In genomic region chr1:172376198-172376667, GRCm38 (mm10) we compare ENCODE assay signal across 8 mouse cellular contexts. TPM values are rescaled to one million over a fixed set of nuclear protein-coding genes. Genes with fewer than 3 reads are reported as not detected.
DNase-seq lines count a peak whose midpoint lies in the region; ATAC-seq and TF ChIP-seq lines count a peak whose summit lies in the region.

Gene Pigm (plus strand): TSS chr1:172376546.

- no peak for TF ChIP-seq CTCF in MEL (IDR thresholded peaks at IDR 0.05 in 2 of 3, conservative IDR thresholded peaks at IDR 0.05 in 1 of 3; ENCODE audit: control insufficient read depth in 1 of 3, insufficient read depth in 1 of 3, low read depth in 2 of 3, low read length in 3 of 3, poor library complexity in 1 of 3, severe bottlenecking in 1 of 3)
- TF ChIP-seq CTCF in cerebellum, adult 2 months (IDR thresholded peaks at IDR 0.05; ENCODE audit: borderline replicate concordance, insufficient read depth, low read depth, low read length), result no peak
- no peak for TF ChIP-seq CTCF in forebrain, postnatal 0 days (IDR thresholded peaks at IDR 0.05; ENCODE audit: low read depth)

- ATAC-seq in forebrain, postnatal 0 days, result peak; percentile 100
- peak; percentile 99 for ATAC-seq in lung, embryonic 15.5 days (ENCODE audit: borderline replicate concordance, extremely low read depth, low FRiP score, low TSS enrichment)

- peak within 1 kb of the TSS; percentile 80 for H3K9ac ChIP-seq in MEL (ENCODE audit: control insufficient read depth, low read depth, low read length, poor library complexity, severe bottlenecking)
- peak within 1 kb of the TSS; percentile 81 for H3K9ac ChIP-seq in forebrain, postnatal 0 days
- H3K9ac ChIP-seq in lung, embryonic 15.5 days, result peak within 1 kb of the TSS; percentile 81

- peak; percentile 99 for DNase-seq in MEL (ENCODE audit: low read depth, low spot score)
- DNase-seq in cerebellum, adult 2 months, result peak; percentile 98 to 99
- peak; percentile 99 for DNase-seq in forebrain, postnatal 0 days
- peak; percentile 98 for DNase-seq in heart, postnatal 4 days
- DNase-seq in layer of hippocampus, adult 8-10 months (ENCODE audit: low spot score in 2 of 2), result peak; percentile 97 to 98
- peak; percentile 96 for DNase-seq in ovary, adult 18-20 months (ENCODE audit: low spot score)
- DNase-seq in thymus, postnatal 0 days (ENCODE audit: low spot score), result peak; percentile 99

- no peaks in the 10 kb centered on the region for H3K9me3 ChIP-seq in MEL (replicated peaks; ENCODE audit: insufficient read depth, low read length)
- no peaks in the 10 kb centered on the region for H3K9me3 ChIP-seq in forebrain, postnatal 0 days (ENCODE audit: low read length)
- H3K9me3 ChIP-seq in lung, embryonic 15.5 days, result no peaks in the 10 kb centered on the region

- TF ChIP-seq RAD21 in MEL (IDR thresholded peaks at IDR 0.05; ENCODE audit: low read depth, low read length), result no peak

- H3K79me2 ChIP-seq in MEL (ENCODE audit: control insufficient read depth, insufficient read depth, low read length, poor library complexity), result peaks cover 40% of the 10 kb centered on the region

- H3K4me2 ChIP-seq in forebrain, postnatal 0 days (ENCODE audit: low read depth), result peak within 1 kb of the TSS; percentile 98
- peak within 1 kb of the TSS; percentile 92 for H3K4me2 ChIP-seq in lung, embryonic 15.5 days

- peak; percentile 36 to 81; a peak in 2 of 4 replicates for TF ChIP-seq POLR2A in MEL (IDR thresholded peaks at IDR 0.05; ENCODE audit: control insufficient read depth in 1 of 2, insufficient read depth in 1 of 2, low read depth in 1 of 2, low read length in 2 of 2, poor library complexity in 1 of 2)
- peak; percentile 67; the same call in 1 of the 2 replicates for TF ChIP-seq POLR2A in cerebellum, adult 2 months (IDR thresholded peaks at IDR 0.05; ENCODE audit: borderline replicate concordance, insufficient read depth, low read length)

- H3K4me1 ChIP-seq in MEL (ENCODE audit: control insufficient read depth in 1 of 2, insufficient read depth in 2 of 2, low read length in 2 of 2), result peaks cover 7 to 12% of the 10 kb centered on the region in 2 experiments
- H3K4me1 ChIP-seq in cerebellum, adult 2 months (ENCODE audit: control insufficient read depth, insufficient read depth, low read length), result peaks cover 4% of the 10 kb centered on the region; the same call in 1 of the 2 replicates
- peaks cover 14% of the 10 kb centered on the region for H3K4me1 ChIP-seq in forebrain, postnatal 0 days (ENCODE audit: insufficient read depth)
- H3K4me1 ChIP-seq in lung, embryonic 15.5 days, result peaks cover 30% of the 10 kb centered on the region

- H3K4me3 ChIP-seq in MEL (ENCODE audit: control insufficient read depth in 1 of 2, insufficient read depth in 1 of 2, low read depth in 2 of 2, low read length in 2 of 2), result peak within 1 kb of the TSS; percentile 66 to 92
- peak within 1 kb of the TSS; percentile 98 for H3K4me3 ChIP-seq in cerebellum, adult 2 months (replicated peaks; ENCODE audit: insufficient read depth, low read depth, low read length)
- H3K4me3 ChIP-seq in forebrain, postnatal 0 days (ENCODE audit: low read depth, low read length), result peak within 1 kb of the TSS; percentile 87
- peak within 1 kb of the TSS; percentile 92 for H3K4me3 ChIP-seq in lung, embryonic 15.5 days

- H3K27ac ChIP-seq in MEL (ENCODE audit: control insufficient read depth, low read depth, low read length), result peak within 1 kb of the TSS; percentile 86
- H3K27ac ChIP-seq in cerebellum, adult 2 months (ENCODE audit: insufficient read depth, low read length), result peak within 1 kb of the TSS; percentile 77; the same call in 1 of the 2 replicates
- H3K27ac ChIP-seq in forebrain, postnatal 0 days (ENCODE audit: low read depth, low read length), result peak within 1 kb of the TSS; percentile 81
- peak within 1 kb of the TSS; percentile 76 for H3K27ac ChIP-seq in lung, embryonic 15.5 days

- TF ChIP-seq EP300 in MEL (IDR thresholded peaks at IDR 0.05; ENCODE audit: low read depth in 1 of 2, low read length in 2 of 2), result no peak

- H3K27me3 ChIP-seq in MEL (ENCODE audit: control insufficient read depth in 1 of 2, insufficient read depth in 2 of 2, low read length in 2 of 2), result no peaks in the 10 kb centered on the region
- H3K27me3 ChIP-seq in cerebellum, adult 2 months (ENCODE audit: control insufficient read depth, insufficient read depth, low read length), result no peaks in the 10 kb centered on the region
- no peaks in the 10 kb centered on the region for H3K27me3 ChIP-seq in forebrain, postnatal 0 days (ENCODE audit: insufficient read depth, low read length)
- H3K27me3 ChIP-seq in lung, embryonic 15.5 days, result no peaks in the 10 kb centered on the region

- WGBS in cerebellum, adult 2 months, result under 1% methylated on average over 39 of the region's 39 CpGs
- WGBS in forebrain, postnatal 0 days, result 2% methylated on average over 32 of the region's 39 CpGs
- WGBS in lung, embryonic 15.5 days, result under 1% methylated on average over 35 of the region's 39 CpGs

- peaks cover 2 to 30% of the 10 kb centered on the region in 2 experiments; a peak in 2 of 4 replicates for H3K36me3 ChIP-seq in MEL (ENCODE audit: control insufficient read depth in 1 of 2, insufficient read depth in 2 of 2, low read length in 2 of 2)
- H3K36me3 ChIP-seq in forebrain, postnatal 0 days (ENCODE audit: insufficient read depth), result peaks cover 6% of the 10 kb centered on the region; the same call in 1 of the 2 replicates
- H3K36me3 ChIP-seq in lung, embryonic 15.5 days, result peaks cover 15% of the 10 kb centered on the region; the same call in 1 of the 2 replicates

TF ChIP-seq in MEL, 35 proteins besides CTCF, POLR2A, EP300 and RAD21 (continues in another document):
- peak; percentile 72 for TF ChIP-seq ETS1 (IDR thresholded peaks at IDR 0.05; ENCODE audit: low read depth, low read length)
- TF ChIP-seq GABPA (IDR thresholded peaks at IDR 0.05; ENCODE audit: low read depth, low read length), result no peak
- no peak; the same call in 1 of the 2 replicates for TF ChIP-seq POLR2AphosphoS5 (IDR thresholded peaks at IDR 0.05; ENCODE audit: borderline replicate concordance, low read depth, low read length)
- TF ChIP-seq UBTF (IDR thresholded peaks at IDR 0.05; ENCODE audit: borderline replicate concordance, insufficient read depth, low read depth, low read length), result no peak
- TF ChIP-seq MAZ (IDR thresholded peaks at IDR 0.05; ENCODE audit: low read depth, low read length), result no peak; the same call in 1 of the 2 replicates
- TF ChIP-seq MYC (IDR thresholded peaks at IDR 0.05; ENCODE audit: low read depth, low read length), result 0 out of 2 replicates have a peak, but pooled peaks have one; percentile 64
- peak; percentile 72 for TF ChIP-seq MXI1 (IDR thresholded peaks at IDR 0.05; ENCODE audit: low read depth, low read length)
- TF ChIP-seq SMC3 (IDR thresholded peaks at IDR 0.05; ENCODE audit: low read depth, low read length), result no peak
- TF ChIP-seq CHD1 (IDR thresholded peaks at IDR 0.05; ENCODE audit: low read depth, low read length), result no peak
- TF ChIP-seq TBP (IDR thresholded peaks at IDR 0.05; ENCODE audit: low read depth, low read length), result peak; percentile 93
- no peak for TF ChIP-seq MAFK (IDR thresholded peaks at IDR 0.05; ENCODE audit: borderline replicate concordance, low read depth, low read length)
- TF ChIP-seq USF1 (IDR thresholded peaks at IDR 0.05; ENCODE audit: low read depth, low read length), result no peak
- TF ChIP-seq RCOR1 (IDR thresholded peaks at IDR 0.05; ENCODE audit: low read depth, low read length), result no peak; the same call in 1 of the 2 replicates
- TF ChIP-seq ZC3H11A (IDR thresholded peaks at IDR 0.05; ENCODE audit: low read depth, low read length), result no peak
- TF ChIP-seq HCFC1 (IDR thresholded peaks at IDR 0.05; ENCODE audit: low read depth, low read length), result peak; percentile 94
- TF ChIP-seq JUND (IDR thresholded peaks at IDR 0.05; ENCODE audit: low read depth, low read length), result no peak
- peak; percentile 4; the same call in 1 of the 2 replicates for TF ChIP-seq MAX (IDR thresholded peaks at IDR 0.05; ENCODE audit: low read length)
- TF ChIP-seq ZMIZ1 (IDR thresholded peaks at IDR 0.05; ENCODE audit: low read depth, low read length), result 0 out of 2 replicates have a peak, but pooled peaks have one; percentile 65
- TF ChIP-seq MYB (IDR thresholded peaks at IDR 0.05; ENCODE audit: low read depth, low read length), result no peak
- 0 out of 2 replicates have a peak, but pooled peaks have one; percentile 36 for TF ChIP-seq NRF1 (IDR thresholded peaks at IDR 0.05; ENCODE audit: insufficient read depth, low read depth, low read length, poor library complexity, severe bottlenecking)
- TF ChIP-seq USF2 (IDR thresholded peaks at IDR 0.05; ENCODE audit: borderline replicate concordance in 1 of 2, insufficient read depth in 1 of 2, low read depth in 1 of 2, low read length in 2 of 2), result no peak
- TF ChIP-seq ELF1 (IDR thresholded peaks at IDR 0.05; ENCODE audit: low read depth, low read length), result peak; percentile 98
- peak; percentile 80; the same call in 1 of the 2 replicates for TF ChIP-seq E2F4 (IDR thresholded peaks at IDR 0.05; ENCODE audit: borderline replicate concordance, low read depth, low read length)
- TF ChIP-seq SIN3A (IDR thresholded peaks at IDR 0.05; ENCODE audit: low read length), result peak; percentile 98
- TF ChIP-seq TAL1 (IDR thresholded peaks at IDR 0.05; ENCODE audit: low read length), result no peak
- no peak for TF ChIP-seq MEF2A (IDR thresholded peaks at IDR 0.05; ENCODE audit: extremely low read depth, insufficient replicate concordance, low read depth, low read length, poor library complexity, severe bottlenecking)
- peak; percentile 68 for TF ChIP-seq POLR2AphosphoS2 (IDR thresholded peaks at IDR 0.05; ENCODE audit: low read length)
- TF ChIP-seq CHD2 (IDR thresholded peaks at IDR 0.05; ENCODE audit: low read length), result peak; percentile 9; the same call in 1 of the 2 replicates
- no peak for TF ChIP-seq GATA1 (IDR thresholded peaks at IDR 0.05; ENCODE audit: low read depth, low read length)
- TF ChIP-seq NELFE (IDR thresholded peaks at IDR 0.05; ENCODE audit: low read depth, low read length), result peak; percentile 84

RNA-seq across cellular contexts. Expression of gene Pigm, which starts in this region (rescaled TPM):
- total RNA-seq in MEL (2012; rRNA removed), result 8.3 and 8.6 TPM in 2 replicates
- 10 to 100 TPM in 1 of 2 experiments, not detected in 1; 11.3 TPM for polyA plus RNA-seq in MEL (2012; ENCODE audit: insufficient read depth in 1 of 2, insufficient read length in 2 of 2, low read depth in 1 of 2, low replicate concordance in 2 of 2, missing spikeins in 1 of 2)
- 7.5 and 7.9 TPM in 2 replicates for polyA plus RNA-seq in cerebellum, adult 2 months (2012; rRNA removed)
- 10.4 and 14.5 TPM in 2 replicates for total RNA-seq in forebrain, postnatal 0 days (2014; rRNA removed)
- 1.9 and 2.3 TPM in 2 replicates for polyA plus RNA-seq in forebrain, postnatal 0 days (2015; fragmentation: Nextera tagmentation; extraction: Ambion mirVana)
- 10 to 100 TPM; 10.1 to 11.4 TPM for total RNA-seq in heart, postnatal 4 days (2021)
- 1 to 10 TPM; 8.3 to 9.0 (median 8.7) TPM for total RNA-seq in layer of hippocampus, adult 8-10 months (2022)
- polyA plus RNA-seq in lung, embryonic 15.5 days (2015; fragmentation: Nextera tagmentation; extraction: Ambion mirVana), result 5.4 and 5.7 TPM in 2 replicates
- 5.6 and 6.5 TPM in 2 replicates for polyA plus RNA-seq in thymus, postnatal 0 days (2015; fragmentation: Nextera tagmentation; extraction: Ambion mirVana)

Comparison
In these comparisons a context has a peak if more than half of its experiments do, and no peak if none do; other contexts are left out.
1. Peak in every context shown above with its lines: DNase-seq, ATAC-seq, H3K4me3 ChIP-seq and H3K27ac ChIP-seq.